Mouse (Mus musculus): Measurements from ENCODE around the gene Dlg4.
"Not testable (repeated sequence)": the region's sequence is repeated elsewhere in the genome, so short reads cannot be mapped to it uniquely, and the experiment has no call there.

The Dlg4 gene

DNA sequence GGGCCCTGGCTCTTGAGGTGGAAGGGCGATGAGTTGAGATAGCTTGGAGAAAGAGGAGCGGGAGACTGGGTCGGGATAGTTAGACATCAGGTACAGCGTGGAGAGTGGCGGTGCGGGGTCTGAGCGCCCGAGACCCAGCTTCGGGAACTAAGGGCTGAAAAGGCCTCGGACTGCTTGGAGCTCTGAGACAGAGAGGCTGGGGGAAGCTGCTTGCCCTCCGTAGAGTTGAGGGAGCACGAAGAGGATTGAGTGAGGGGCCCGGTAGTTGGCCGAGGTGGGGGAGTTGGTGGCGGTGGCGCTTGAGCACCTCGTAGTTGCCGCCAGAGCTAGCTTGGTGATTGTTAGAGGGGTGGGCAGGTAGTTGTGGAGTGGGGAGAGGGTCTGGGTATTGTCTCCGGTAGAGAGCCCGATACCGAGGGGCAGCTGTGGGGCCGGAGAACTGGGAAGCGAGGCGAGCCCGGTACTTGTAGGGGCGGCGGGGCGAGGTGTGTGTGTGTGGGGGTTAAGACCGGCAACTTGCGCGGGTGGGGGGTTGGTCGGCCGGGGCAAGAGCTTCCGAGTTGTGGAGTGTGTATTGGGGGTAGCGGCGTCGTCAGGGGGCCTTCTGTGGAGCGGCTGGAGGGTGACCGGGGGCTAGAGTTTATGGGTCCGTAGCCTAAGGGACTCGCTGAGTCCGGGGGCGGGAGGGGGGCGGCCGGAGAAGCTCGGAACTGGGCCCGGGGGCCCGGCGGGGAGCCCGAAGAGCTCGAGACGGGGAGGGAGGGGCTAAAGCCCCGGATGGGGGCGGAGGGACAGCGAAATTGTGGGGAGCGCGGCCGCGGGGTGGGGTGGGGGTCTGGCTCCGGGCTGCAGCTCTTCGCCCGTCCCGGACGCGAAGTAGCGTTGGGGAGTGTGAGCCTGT lies 20.3 kb upstream of the Dlg4 start:
- in situ Hi-C loops (cut with MboI, MseI): loop anchor here (10.0 kb wide), 1 partner anchor 902 kb away; the partner anchor contains the start of gene Per1

DNA sequence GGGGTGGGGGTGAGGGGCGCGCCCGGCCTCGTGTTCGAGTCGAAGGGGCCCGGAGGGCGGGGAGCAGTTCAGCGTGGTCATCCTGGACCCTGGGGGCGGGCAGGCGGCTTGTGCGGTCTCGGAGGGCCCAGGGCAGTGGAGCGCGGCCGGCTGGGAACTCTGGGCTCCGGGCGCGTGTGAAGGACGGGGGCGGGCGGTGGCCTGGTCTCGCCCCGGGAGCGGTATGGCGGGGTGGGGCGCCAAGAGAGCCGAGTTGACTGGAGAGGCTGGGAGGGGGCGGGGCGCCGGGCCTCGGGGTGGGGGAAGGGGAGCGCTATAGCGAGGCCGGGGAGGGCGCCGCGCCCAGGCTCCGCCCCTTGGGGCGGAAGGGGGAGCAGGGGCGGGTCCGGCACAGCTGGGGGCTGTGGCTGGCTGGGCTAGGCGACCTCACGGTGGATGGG lies 19.7 kb upstream of the Dlg4 start:
- in situ Hi-C loops (cut with MboI, MseI): loop anchor here (10.0 kb wide), 1 partner anchor 902 kb away; the partner anchor contains the start of gene Per1

DNA sequence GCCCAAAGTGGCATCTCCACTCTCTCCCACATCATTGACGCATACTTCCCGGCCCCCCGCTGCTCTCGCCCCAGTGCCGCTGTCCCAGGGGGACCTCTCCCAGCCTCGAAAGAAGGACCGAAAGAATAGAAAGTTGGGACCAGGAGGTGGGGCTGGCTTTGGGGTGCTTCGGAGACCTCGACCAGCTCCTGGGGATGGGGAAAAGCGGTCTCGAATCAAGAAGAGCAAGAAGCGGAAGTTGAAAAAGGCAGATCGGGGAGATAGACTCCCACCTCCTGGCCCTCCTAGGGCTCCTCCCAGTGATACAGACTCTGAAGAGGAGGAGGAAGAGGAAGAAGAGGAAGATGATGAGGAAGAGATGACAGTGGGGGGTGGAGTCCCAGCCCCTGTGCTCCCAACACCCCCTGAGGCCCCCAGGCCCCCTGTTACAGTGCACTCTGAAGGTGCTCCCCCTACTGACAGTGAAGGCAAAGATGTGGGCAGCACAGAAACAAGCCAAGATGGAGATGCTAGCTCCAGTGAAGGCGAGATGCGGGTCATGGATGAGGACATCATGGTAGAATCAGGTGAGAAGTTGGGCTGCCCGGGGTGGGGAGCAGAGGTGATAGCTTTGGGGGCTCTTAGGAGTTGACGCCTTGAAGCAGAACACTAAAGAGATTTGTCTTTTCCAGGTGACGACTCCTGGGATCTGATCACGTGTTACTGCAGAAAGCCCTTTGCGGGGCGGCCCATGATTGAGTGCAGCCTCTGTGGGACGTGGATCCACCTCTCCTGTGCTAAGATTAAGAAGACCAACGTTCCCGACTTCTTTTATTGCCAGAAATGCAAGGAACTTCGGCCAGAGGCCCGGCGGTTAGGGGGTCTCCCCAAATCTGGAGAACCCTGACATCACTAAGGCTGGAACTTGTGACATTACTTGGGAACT lies 17.9 kb upstream of the Dlg4 start:
- in situ Hi-C loops (cut with MboI, MseI): loop anchor here (10.0 kb wide), 1 partner anchor 904 kb away; the partner anchor contains the start of gene Per1

DNA sequence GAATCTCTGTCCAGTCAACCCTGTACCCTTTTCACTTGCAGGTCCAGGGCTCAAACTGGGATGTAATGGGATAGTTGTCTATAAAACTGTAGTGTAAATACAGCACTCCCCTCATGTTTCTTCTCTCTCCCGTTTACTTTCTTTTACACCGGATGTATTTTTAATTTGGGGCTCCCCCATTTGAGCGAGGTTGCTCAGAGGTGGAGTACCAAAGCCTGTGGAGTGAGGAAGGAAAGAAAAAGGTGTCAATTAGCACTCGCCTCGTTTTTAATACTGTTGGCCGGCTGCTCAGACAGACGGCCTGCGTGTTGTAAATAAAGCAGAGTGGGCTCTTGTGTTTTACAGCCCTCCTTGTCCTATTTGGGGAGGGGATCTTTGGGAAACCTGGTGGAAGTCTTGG lies 17.1 kb upstream of the Dlg4 start:
- in situ Hi-C loops (cut with MboI, MseI): loop anchor here (10.0 kb wide), 1 partner anchor 905 kb away; the partner anchor contains the start of gene Per1

DNA sequence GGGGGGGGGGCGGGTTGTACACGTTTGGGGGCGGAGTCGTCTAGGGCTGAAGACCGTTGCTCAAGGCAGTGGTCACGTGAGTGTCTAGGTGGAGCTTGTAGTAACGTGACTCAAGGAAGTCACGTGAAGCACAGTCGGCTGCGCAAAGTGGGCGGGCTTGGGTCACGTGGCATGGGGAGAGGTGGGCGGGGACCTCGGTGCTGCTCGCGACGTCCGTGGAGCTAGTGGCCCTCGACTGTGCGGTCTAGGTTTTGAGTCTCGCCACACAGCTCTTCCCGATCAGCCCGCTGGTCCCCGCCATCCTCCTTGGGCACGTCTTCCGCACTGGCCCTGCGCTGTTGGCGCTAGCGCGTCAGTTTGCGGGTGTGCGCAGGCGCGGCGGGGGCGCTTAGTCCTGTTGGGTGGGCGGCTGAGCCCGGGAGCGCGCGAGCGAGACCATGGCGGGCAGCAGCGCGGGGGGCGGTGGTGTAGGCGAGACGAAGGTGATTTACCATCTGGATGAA lies 16.3 kb upstream of the Dlg4 start, which contains the start of gene Dvl2:
TSS of gene Dvl2 (plus strand) at position 200 of the 503 bp plus-strand sequence.
- in situ Hi-C loops (cut with MboI, MseI): no loop called here

DNA sequence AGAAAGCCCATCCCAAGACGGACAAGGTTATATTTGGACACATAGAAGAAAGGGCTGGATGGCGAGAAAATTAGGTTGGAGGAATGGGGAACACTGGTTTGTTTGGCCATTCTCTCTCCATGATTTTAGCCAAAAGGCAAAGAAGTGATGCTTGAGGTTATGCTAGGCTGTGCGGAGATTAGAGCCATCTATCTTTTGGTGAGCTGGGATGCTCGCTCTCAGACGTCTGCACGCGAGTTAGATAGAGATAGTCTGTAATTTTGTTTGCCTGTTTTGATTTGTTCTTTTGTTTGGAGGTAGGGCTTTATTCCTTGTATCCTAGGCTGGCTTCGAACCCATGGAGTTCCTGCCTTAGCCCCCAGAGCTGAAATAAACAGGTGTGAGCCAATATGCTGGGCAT lies 15.6 kb upstream of the Dlg4 start:
- in situ Hi-C loops (cut with MboI, MseI): no loop called here

DNA sequence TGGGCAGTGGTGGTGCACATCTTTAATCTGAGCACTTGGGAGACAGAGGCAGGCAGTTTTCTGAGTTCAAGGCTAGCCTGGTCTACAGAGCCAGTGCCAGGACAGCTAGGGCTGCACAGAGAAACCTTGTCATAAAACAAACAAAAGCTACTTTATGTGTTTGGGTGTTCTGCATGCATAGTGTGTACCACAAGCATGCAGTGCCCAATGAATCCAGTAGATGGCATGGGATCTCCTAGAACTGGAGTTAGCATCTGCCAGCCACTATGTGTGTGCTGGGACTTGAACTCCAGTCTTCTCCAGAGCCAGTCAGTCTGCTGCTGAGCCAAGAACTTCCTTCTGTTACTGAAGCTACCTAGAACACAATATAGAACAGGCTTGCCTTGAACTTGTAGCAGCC lies 14.9 kb upstream of the Dlg4 start:
- in situ Hi-C loops (cut with MboI, MseI): no loop called here

- in situ Hi-C loops (cut with MboI, MseI): no loop called here
These were observed 14.3 kb upstream of the Dlg4 start for GRCm38 (mm10) chr11:70002471-70002870.

- in situ Hi-C loops (cut with MboI, MseI): no loop called here
These were observed 11.2 kb upstream of the Dlg4 start for GRCm38 (mm10) chr11:70005521-70005920.

GRCm38 (mm10) chr11:70010033-70010432 lies 6.7 kb upstream of the Dlg4 start:
- in situ Hi-C loops (cut with MboI, MseI): no loop called here

DNA sequence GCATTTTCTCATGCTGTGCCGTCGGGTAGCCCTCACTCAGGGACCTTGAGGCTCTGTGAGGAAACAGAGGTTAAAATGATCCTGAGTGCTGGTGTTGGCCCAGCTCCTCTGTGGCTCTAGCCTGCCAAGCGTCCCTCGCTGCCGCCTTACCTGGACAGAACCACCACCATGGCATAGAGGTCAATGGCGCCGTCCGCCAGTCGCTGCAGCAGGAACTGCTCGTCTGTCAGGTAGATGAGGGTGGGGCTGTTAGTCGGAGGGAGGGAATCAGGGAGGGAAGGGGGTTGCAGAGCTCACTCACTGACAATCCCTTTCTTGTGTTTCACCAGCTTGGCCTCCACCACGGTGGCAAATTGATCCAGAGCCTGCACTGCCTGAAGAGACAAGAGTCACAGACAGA lies 6.2 kb upstream of the Dlg4 start:
- in situ Hi-C loops (cut with MboI, MseI): no loop called here

DNA sequence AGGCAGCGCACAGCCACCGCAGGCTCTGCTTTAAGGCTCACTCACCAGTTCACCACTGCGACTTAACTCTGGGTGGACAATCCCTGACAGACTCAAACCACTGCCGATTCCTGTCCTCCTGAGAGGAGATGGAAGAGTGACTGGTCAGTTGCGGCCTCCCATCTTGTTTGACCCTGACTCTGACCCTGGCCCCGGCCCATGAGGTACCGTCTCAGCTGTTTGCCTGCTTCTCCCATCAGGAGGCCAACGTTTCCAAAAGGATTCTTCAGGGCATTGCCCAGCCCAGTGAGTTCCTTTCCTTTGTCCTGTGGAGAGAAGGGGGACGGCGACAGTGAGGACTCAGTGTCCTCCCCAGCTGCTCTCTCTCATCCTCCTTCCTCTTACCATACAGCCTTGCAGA lies 5.8 kb upstream of the Dlg4 start:
- in situ Hi-C loops (cut with MboI, MseI): no loop called here

GRCm38 (mm10) chr11:70012931-70013330 lies 3.8 kb upstream of the Dlg4 start:
- in situ Hi-C loops (cut with MboI, MseI): no loop called here

DNA sequence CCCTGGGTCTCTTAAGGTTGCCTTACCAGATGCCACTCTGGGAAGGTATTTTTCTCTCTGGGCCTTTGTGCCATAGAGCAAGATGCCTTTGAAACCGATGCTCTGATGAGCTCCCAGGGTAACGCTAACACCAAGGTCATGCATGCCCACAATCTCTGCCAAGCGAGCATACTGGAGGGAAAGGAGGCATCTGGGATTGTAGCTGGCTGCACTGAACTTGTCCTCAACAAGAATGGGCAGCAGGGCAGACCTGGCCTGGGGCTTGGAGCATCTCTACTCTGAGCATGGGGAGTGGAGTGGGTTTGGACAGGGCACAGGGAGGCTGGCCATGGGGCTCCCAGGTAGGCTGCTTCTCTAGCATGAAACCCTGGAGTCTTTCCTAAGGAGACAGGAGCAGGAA lies 3.3 kb upstream of the Dlg4 start:
- in situ Hi-C loops (cut with MboI, MseI): no loop called here

DNA sequence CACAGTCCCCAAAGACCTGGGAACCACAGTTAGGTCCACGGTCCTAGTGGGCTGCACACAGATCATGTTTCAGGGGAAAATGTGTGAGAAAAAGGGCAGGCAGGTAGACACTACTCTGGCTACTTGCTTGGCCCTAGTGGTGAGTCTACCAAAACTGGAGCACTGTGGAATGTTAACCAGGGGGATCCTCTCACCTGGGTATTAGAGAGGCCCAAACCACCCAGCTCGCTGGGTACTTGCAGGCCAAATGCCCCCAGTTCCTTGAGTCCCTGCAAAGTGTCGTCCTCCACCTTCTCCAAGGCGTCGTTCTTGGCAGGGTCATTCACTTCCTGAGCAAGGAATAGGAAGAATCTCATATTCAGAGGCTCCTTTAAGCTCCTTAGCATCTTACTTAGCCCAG lies 2.7 kb upstream of the Dlg4 start:
- in situ Hi-C loops (cut with MboI, MseI): no loop called here

DNA sequence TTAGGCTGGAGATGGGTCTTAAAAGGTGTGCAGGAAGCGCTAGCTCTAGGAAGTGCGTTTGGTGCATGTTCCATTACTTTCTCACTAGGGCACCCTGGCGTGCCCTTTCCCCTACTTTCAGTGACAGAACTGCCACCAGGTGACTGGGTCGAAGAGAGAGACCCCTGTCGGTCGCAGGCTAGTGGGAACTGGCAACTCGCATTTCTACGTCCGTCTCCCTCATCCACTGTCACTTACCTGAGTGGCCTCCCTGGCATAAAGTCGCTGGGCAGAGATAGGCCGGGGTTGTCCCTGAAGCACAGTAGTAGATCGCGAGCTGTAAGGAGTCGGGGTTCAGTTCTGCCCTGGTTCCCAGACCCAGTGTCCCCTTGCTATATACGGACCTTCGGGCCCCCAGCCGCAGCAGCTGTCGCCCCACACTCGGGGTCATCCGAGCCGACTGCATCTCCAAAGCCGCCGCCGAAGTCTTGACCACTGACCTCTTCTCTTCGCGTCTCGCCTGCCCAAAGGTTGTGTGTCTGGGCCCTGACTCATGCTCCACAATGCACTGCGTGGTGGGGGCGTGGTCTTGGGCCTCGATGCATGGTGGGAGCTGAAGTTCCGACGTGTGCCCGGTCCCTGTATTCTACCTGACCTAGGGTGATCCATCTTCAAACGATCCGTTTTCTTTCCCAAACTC lies 1.7 kb upstream of the Dlg4 start, which contains the start of gene Acadvl:
TSS of gene Acadvl (minus strand) at position 532 of the 679 bp plus-strand sequence.
- in situ Hi-C loops (cut with MboI, MseI): no loop called here

- in situ Hi-C loops (cut with MboI, MseI): no loop called here
These were observed 1.1 kb upstream of the Dlg4 start for GRCm38 (mm10) chr11:70015677-70016076.

GRCm38 (mm10) chr11:70016177-70016576 lies 565 bp upstream of the Dlg4 start:
- in situ Hi-C loops (cut with MboI, MseI): not testable (repeated sequence)

GRCm38 (mm10) chr11:70017199-70017767 lies 541 bp downstream of the Dlg4 start:
- in situ Hi-C loops (cut with MboI, MseI): no loop called here

DNA sequence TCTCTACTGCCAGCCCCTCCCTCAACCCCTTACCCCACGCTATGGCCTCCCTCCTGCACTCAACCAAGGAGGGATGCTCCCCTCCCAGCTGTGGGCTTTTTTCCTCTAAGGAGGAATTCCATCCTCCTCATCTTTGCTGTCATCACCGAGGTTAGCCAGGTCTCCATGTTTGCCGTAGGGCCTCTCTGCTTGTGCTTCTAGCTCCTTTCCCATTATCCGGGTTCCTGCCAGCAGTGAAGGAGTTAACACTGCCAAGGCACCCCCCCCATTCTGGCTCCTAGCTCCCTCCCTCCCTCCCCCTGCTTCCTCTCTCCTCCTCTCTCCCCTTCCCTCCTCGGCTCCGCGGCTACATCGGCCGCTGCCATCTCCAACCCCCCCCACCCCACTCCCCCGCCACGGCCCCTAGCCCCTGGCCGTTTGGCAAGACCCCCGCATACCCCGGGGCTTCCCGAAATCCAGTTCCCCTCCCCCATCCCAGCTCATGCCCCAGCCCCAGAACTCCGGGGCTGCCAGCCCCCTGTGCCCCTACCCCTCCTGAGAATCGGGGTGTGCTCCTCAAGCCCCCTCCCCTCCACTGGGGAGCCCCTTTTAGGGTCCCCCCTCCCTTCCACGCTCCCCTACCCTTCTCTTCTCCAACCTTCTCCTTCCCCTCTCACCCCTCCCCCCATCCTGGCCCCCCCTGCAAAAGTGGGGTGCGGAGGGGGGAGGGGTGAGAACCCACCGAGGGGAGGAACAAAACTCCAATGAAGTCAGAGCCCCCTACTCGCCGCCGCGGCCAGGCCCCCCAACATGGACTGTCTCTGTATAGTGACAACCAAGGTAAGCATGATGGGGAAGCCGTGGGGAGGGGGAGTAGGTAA lies 1.6 kb downstream of the Dlg4 start:
- in situ Hi-C loops (cut with MboI, MseI): no loop called here

Data from regulatory T cell (primary cell).